Comparison of ENCODE assay signal across 12 mouse cellular contexts in the genomic region with DNA sequence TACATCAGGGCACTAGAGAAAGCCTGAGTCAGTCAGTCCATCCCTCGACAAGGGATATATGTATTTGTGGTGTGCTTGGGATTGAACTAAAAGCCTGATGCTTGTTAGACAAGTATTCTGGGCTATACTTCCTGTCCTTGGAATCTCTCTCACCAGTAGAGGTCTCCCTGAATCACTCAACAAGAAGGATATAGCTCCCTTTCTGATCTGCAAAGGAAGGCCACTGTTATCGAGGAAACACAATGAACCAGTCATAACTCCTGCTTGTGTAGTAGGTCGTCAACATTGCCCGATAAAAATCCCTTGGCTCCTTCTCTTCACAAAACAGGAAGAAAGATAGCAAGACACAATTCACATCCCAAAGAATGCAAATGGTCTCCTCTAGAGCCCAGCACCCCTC.
A peak's percentile ranks its signal among the peaks of the same experiment; 100 is the strongest.
DNase-seq lines count a peak whose midpoint lies in the region; ATAC-seq and TF ChIP-seq lines count a peak whose summit lies in the region.
"Had no signal": no experiment of that assay in that cellular context is flagged by ENCODE, and none has a peak within 500 bp of the region (broad histone marks: within the 10 kb centered on the region; RNA-seq: fewer than 3 reads in every experiment).

No protein-coding gene starts in this region.

- no peak overlapping the region for H3K27ac ChIP-seq in hindbrain, postnatal 0 days
- H3K27ac ChIP-seq in hindbrain, embryonic 10.5 days: no peak overlapping the region
- no peak overlapping the region for H3K27ac ChIP-seq in midbrain, postnatal 0 days (ENCODE audit: low read depth, low read length)
- no peak overlapping the region for H3K27ac ChIP-seq in midbrain, embryonic 16.5 days (ENCODE audit: low read length)
- H3K27ac ChIP-seq: macrophage had no signal

- no peaks in the 10 kb centered on the region for H3K36me3 ChIP-seq in hindbrain, postnatal 0 days (ENCODE audit: insufficient read depth, low read length)
- no peaks in the 10 kb centered on the region for H3K36me3 ChIP-seq in hindbrain, embryonic 10.5 days
- H3K36me3 ChIP-seq in midbrain, postnatal 0 days (ENCODE audit: insufficient read depth, low read length): no peaks in the 10 kb centered on the region
- no peaks in the 10 kb centered on the region for H3K36me3 ChIP-seq in midbrain, embryonic 16.5 days (ENCODE audit: control insufficient read depth, insufficient read depth, low read length)

- H3K4me1 ChIP-seq in hindbrain, postnatal 0 days (ENCODE audit: insufficient read depth, low read length): no peaks in the 10 kb centered on the region
- no peaks in the 10 kb centered on the region for H3K4me1 ChIP-seq in hindbrain, embryonic 10.5 days (replicated peaks)
- no peaks in the 10 kb centered on the region for H3K4me1 ChIP-seq in midbrain, postnatal 0 days (ENCODE audit: insufficient read depth, low read length)
- H3K4me1 ChIP-seq in midbrain, embryonic 16.5 days (ENCODE audit: control insufficient read depth, insufficient read depth, low read length): no peaks in the 10 kb centered on the region

- H3K27me3 ChIP-seq in hindbrain, postnatal 0 days (ENCODE audit: insufficient read depth, low read length): no peaks in the 10 kb centered on the region
- H3K27me3 ChIP-seq in hindbrain, embryonic 10.5 days (ENCODE audit: insufficient read depth, poor library complexity, severe bottlenecking): no peaks in the 10 kb centered on the region
- H3K27me3 ChIP-seq in midbrain, postnatal 0 days (ENCODE audit: insufficient read depth, low read length): no peaks in the 10 kb centered on the region
- no peaks in the 10 kb centered on the region for H3K27me3 ChIP-seq in midbrain, embryonic 16.5 days (ENCODE audit: control insufficient read depth, insufficient read depth, low read depth, low read length)

- no peak for DNase-seq in hindbrain, postnatal 0 days (ENCODE audit: low spot score)
- no peak for DNase-seq in hindbrain, embryonic 10.5 days (ENCODE audit: low spot score)
- no peak for DNase-seq in midbrain, postnatal 0 days (ENCODE audit: low spot score)
- DNase-seq in natural killer cell, adult 2 months (ENCODE audit: low spot score in 2 of 2): no peak
- no peak for DNase-seq in urinary bladder, postnatal 10 days (ENCODE audit: low spot score)
- DNase-seq: cerebellum, adult 8-10 months; left cerebral cortex, postnatal 4 days; thymus, postnatal 14 days had no signal

- no peak overlapping the region for H3K4me3 ChIP-seq in hindbrain, postnatal 0 days (ENCODE audit: low read length)
- no peak overlapping the region for H3K4me3 ChIP-seq in hindbrain, embryonic 10.5 days
- no peak overlapping the region for H3K4me3 ChIP-seq in midbrain, postnatal 0 days (ENCODE audit: low read depth, low read length)
- no peak overlapping the region for H3K4me3 ChIP-seq in midbrain, embryonic 16.5 days (ENCODE audit: low read depth, low read length)

- H3K9me3 ChIP-seq in hindbrain, postnatal 0 days (ENCODE audit: low read length): no peaks in the 10 kb centered on the region
- H3K9me3 ChIP-seq in hindbrain, embryonic 10.5 days: no peaks in the 10 kb centered on the region
- H3K9me3 ChIP-seq in midbrain, postnatal 0 days (ENCODE audit: low read length): no peaks in the 10 kb centered on the region
- no peaks in the 10 kb centered on the region for H3K9me3 ChIP-seq in midbrain, embryonic 16.5 days (replicated peaks; ENCODE audit: control insufficient read depth, low read length, poor library complexity, severe bottlenecking)

- no peak overlapping the region for H3K9ac ChIP-seq in hindbrain, postnatal 0 days (replicated peaks; ENCODE audit: low read length)
- no peak overlapping the region for H3K9ac ChIP-seq in midbrain, postnatal 0 days (replicated peaks; ENCODE audit: low read length, poor library complexity, severe bottlenecking)
- H3K9ac ChIP-seq in midbrain, embryonic 16.5 days (ENCODE audit: low read depth, low read length): no peak overlapping the region

- no peak overlapping the region for H3K4me2 ChIP-seq in hindbrain, postnatal 0 days (ENCODE audit: low read depth, low read length)
- no peak overlapping the region for H3K4me2 ChIP-seq in midbrain, postnatal 0 days (ENCODE audit: low read depth, low read length, poor library complexity, severe bottlenecking)
- H3K4me2 ChIP-seq in midbrain, embryonic 16.5 days (ENCODE audit: low read length): no peak overlapping the region

- WGBS in hindbrain, postnatal 0 days: 80% methylated on average over 4 of the region's 4 CpGs
- 83% methylated on average over 4 of the region's 4 CpGs for WGBS in hindbrain, embryonic 10.5 days
- WGBS in midbrain, postnatal 0 days: 80% methylated on average over 4 of the region's 4 CpGs
- WGBS in midbrain, embryonic 16.5 days: 78% methylated on average over 4 of the region's 4 CpGs

- 0 out of 2 replicates have a peak, but pooled peaks have one; percentile 8 for TF ChIP-seq CTCF in hindbrain, postnatal 0 days (IDR thresholded peaks at IDR 0.05; ENCODE audit: low read depth)
- peak; percentile 23; the same call in 1 of the 2 replicates for TF ChIP-seq CTCF in midbrain, postnatal 0 days (IDR thresholded peaks at IDR 0.05)

- no peak for ATAC-seq in hindbrain, postnatal 0 days
- no peak for ATAC-seq in midbrain, postnatal 0 days (ENCODE audit: low FRiP score)
- no peak for ATAC-seq in midbrain, embryonic 16.5 days
- 0 out of 2 replicates have a peak, but pooled peaks have one; percentile 39 for ATAC-seq in common myeloid progenitor, adult 5-6 weeks (replicated peaks; ENCODE audit: low read depth, poor library complexity, severe bottlenecking)
- ATAC-seq: forebrain, embryonic 14.5 days had no signal
